Mouse (Mus musculus): ENCODE results near the gene Nhlrc4.

DNA sequence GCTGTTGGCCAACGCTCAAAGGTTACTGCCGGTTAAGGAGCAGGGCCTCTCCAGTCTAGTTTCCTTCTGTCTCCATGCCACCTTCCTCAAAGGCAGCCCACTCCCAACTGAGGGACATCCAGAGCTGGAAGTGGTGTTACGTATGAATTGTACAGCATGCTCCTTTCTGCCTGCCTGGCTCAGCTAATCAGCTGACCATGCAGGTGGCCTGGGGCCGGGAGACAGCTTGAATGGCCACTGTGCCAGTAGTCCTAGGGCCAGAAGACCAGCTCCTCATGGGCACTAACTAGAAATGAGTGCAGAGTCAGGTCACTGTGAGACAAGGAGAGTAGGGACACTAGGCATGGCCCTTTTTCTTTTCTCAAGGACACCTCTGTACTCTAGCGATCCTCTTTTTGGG lies 8.4 kb upstream of the Nhlrc4 start:
- TF ChIP-seq CTCF (IDR thresholded peaks at IDR 0.05; ENCODE audit: insufficient read depth, low read depth, low read length) (no peak), POLR2A (IDR thresholded peaks at IDR 0.05; ENCODE audit: insufficient read depth, low read depth, low read length) (no peak)

All from olfactory bulb, adult 2 months (tissue).